Mouse (Mus musculus) MEL (cell line): ENCODE measurements around the gene Lmod1. TPM values are rescaled to one million over a fixed set of nuclear protein-coding genes. Genes with fewer than 3 reads are reported as not detected.

Experiments
- DNase-seq: peaks from one replicate; pipeline ENCODE4 v3.0.0; 2011; ENCODE audit warnings: low read depth, low spot score
- H3K27ac ChIP-seq: 2 replicates; pipeline ENCODE4 v1.5.1; 2012; ENCODE audit warnings: low read depth, mild to moderate bottlenecking, control low read depth, low read length, moderate library complexity; ENCODE audit not compliant: control insufficient read depth
- H3K27me3 ChIP-seq, 2 experiments: fragments of 150-350 bp in 1 of 2; sonication (generic) in 1 of 2; 2 replicates each; pipeline ENCODE4 v1.6.1; 2012; ENCODE audit warnings: low read length in 2 of 2, mild to moderate bottlenecking in 2 of 2, improper control_type of control experiment in 1 of 2, moderate library complexity in 1 of 2; ENCODE audit not compliant: insufficient read depth in 2 of 2, control insufficient read depth in 1 of 2
- H3K36me3 ChIP-seq, 2 experiments: 2 replicates each; pipeline ENCODE4 v1.6.1; 2012 to 2014; ENCODE audit warnings: low read length in 2 of 2, improper control_type of control experiment in 1 of 2, inconsistent platforms in 1 of 2, mild to moderate bottlenecking in 1 of 2; ENCODE audit not compliant: insufficient read depth in 2 of 2, control insufficient read depth in 1 of 2
- H3K4me1 ChIP-seq, 2 experiments: fragments of 150-350 bp in 1 of 2; sonication (generic) in 1 of 2; 2 replicates each; pipeline ENCODE4 v1.6.1; 2012; ENCODE audit warnings: low read length in 2 of 2, improper control_type of control experiment in 1 of 2, mild to moderate bottlenecking in 1 of 2; ENCODE audit not compliant: insufficient read depth in 2 of 2, control insufficient read depth in 1 of 2
- H3K4me3 ChIP-seq, 2 experiments: fragments of 150-350 bp in 1 of 2; sonication (generic) in 1 of 2; 2 replicates each; pipeline ENCODE4 v1.5.1; 2012; ENCODE audit warnings: low read depth in 2 of 2, low read length in 2 of 2, mild to moderate bottlenecking in 2 of 2, moderate library complexity in 2 of 2, control low read depth in 1 of 2, improper control_type of control experiment in 1 of 2; ENCODE audit not compliant: control insufficient read depth in 1 of 2, insufficient read depth in 1 of 2
- H3K79me2 ChIP-seq: 2 replicates; pipeline ENCODE4 v1.6.1; 2012; ENCODE audit warnings: mild to moderate bottlenecking, low read length, moderate library complexity; ENCODE audit not compliant: control insufficient read depth, poor library complexity, insufficient read depth
- H3K9ac ChIP-seq: 2 replicates; pipeline ENCODE4 v1.6.1; 2012; ENCODE audit warnings: low read depth, mild to moderate bottlenecking, control low read depth, low read length, moderate library complexity; ENCODE audit not compliant: control insufficient read depth, poor library complexity, severe bottlenecking
- H3K9me3 ChIP-seq: fragments of 150-350 bp; sonication (generic); replicated peaks from 2 replicates; pipeline ENCODE4 v1.6.1; 2012; ENCODE audit warnings: mild to moderate bottlenecking, low read length, improper control_type of control experiment, moderate library complexity; ENCODE audit not compliant: insufficient read depth
- CHD2 ChIP-seq: IDR thresholded peaks from 2 replicates; pipeline ENCODE4 v1.6.1; 2011; ENCODE audit warnings: low read length, improper control_type of control experiment
- GATA1 ChIP-seq: IDR thresholded peaks from 2 replicates; pipeline ENCODE4 v1.6.1; 2011; ENCODE audit warnings: low read depth, low read length, improper control_type of control experiment
- MAFK ChIP-seq: IDR thresholded peaks from 2 replicates; pipeline ENCODE4 v1.6.1; 2011; ENCODE audit warnings: low read depth, mild to moderate bottlenecking, low read length, improper control_type of control experiment, borderline replicate concordance
- NELFE ChIP-seq: IDR thresholded peaks from 2 replicates; pipeline ENCODE4 v1.6.1; 2011; ENCODE audit warnings: low read depth, low read length, improper control_type of control experiment
- POLR2AphosphoS2 ChIP-seq: IDR thresholded peaks from 2 replicates; pipeline ENCODE4 v1.6.1; 2011; ENCODE audit warnings: low read length, improper control_type of control experiment
- RAD21 ChIP-seq: IDR thresholded peaks from 2 replicates; pipeline ENCODE4 v1.6.1; 2011; ENCODE audit warnings: mild to moderate bottlenecking, low read depth, low read length, improper control_type of control experiment
- USF1 ChIP-seq: IDR thresholded peaks from 2 replicates; pipeline ENCODE4 v1.6.1; 2014; ENCODE audit warnings: low read depth, mild to moderate bottlenecking, inconsistent platforms, low read length, improper control_type of control experiment, moderate library complexity
- ZC3H11A ChIP-seq: IDR thresholded peaks from 2 replicates; pipeline ENCODE4 v1.6.1; 2012; ENCODE audit warnings: low read depth, mild to moderate bottlenecking, inconsistent platforms, low read length, improper control_type of control experiment
- ZKSCAN1 ChIP-seq: IDR thresholded peaks from 2 replicates; pipeline ENCODE4 v1.6.1; 2012; ENCODE audit warnings: low read depth, mild to moderate bottlenecking, inconsistent platforms, low read length, improper control_type of control experiment, moderate library complexity
- ZNF384 ChIP-seq: IDR thresholded peaks from 2 replicates; pipeline ENCODE4 v1.6.1; 2012; ENCODE audit warnings: low read depth, mild to moderate bottlenecking, inconsistent platforms, low read length, improper control_type of control experiment
- polyA plus RNA-seq, 2 experiments: library from polyadenylated mRNA; stranded (reverse) in 1 of 2; unstranded in 1 of 2; fragments of >175 nt in 1 of 2; fragments of >200 nt in 1 of 2; gene quantifications; 2 replicates each; pipeline versions ENCODE4 v1.2.1 to v1.2.4; 2012; ENCODE audit warnings: low replicate concordance in 2 of 2, low read depth in 1 of 2; ENCODE audit not compliant: insufficient read length in 2 of 2, insufficient read depth in 1 of 2, missing spikeins in 1 of 2
- total RNA-seq: library from RNA; depleted of rRNA; stranded (reverse); fragments of 300-350 nt; gene quantifications from 2 replicates; pipeline ENCODE4 v1.2.3, GENCODE M21; 2012; rRNA removed

Gene Lmod1
- total RNA-seq (not detected in 2 replicates), polyA plus RNA-seq (not detected)

GRCm38 (mm10) chr1:135324571-135324970, at the start of gene Lmod1:
TSS of gene Lmod1 (plus strand) at chr1:135324807.
- Histone ChIP-seq H3K4me3 (no peak within 1 kb of the TSS), H3K36me3 (no peaks in the 10 kb centered on the region)

DNA sequence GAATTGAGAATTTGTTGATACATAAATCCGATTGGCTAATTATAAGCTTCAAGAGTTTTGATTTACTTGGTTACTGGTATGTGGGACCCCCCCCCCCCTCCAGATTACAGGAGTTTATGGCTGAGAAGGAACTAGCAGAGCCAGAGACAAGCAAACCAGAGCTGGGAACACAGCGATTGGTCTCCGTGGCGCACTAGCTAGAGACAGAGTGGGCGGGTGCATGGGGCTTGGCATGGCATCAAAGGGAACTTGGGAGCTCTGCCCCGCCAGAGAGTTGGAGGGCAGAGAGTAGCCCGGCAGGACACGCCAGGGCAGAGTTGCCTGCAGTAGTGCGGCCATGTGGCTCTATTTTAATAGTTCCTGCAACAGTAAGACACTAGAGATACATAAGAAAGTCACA, 44.0 kb upstream of the Lmod1 start:
- no peak for DNase-seq
- Histone ChIP-seq H3K4me3 (no peak overlapping the region), H3K9ac (no peak overlapping the region), H3K27me3 (no peaks in the 10 kb centered on the region), H3K36me3 (no peaks in the 10 kb centered on the region), H3K79me2 (no peaks in the 10 kb centered on the region; the same call in 1 of the 2 replicates), H3K27ac (no peak overlapping the region), H3K9me3 (no peaks in the 10 kb centered on the region), H3K4me1 (peaks cover 0 to 4% of the 10 kb centered on the region in 2 experiments; a peak in 2 of 4 replicates)
- TF ChIP-seq ZKSCAN1 (no peak), NELFE (no peak), RAD21 (no peak)

More at GRCm38 (mm10) chr1:135324571-135324970, at the start of gene Lmod1:
- TF ChIP-seq POLR2AphosphoS2: no peak
- no peak for TF ChIP-seq RAD21
- no peak for TF ChIP-seq MAFK
- TF ChIP-seq USF1: no peak
- Histone ChIP-seq H3K79me2 (no peaks in the 10 kb centered on the region), H3K9ac (no peak within 1 kb of the TSS), H3K9me3 (no peaks in the 10 kb centered on the region), H3K27me3 (peaks cover 21 to 25% of the 10 kb centered on the region in 2 experiments), H3K4me1 (no peaks in the 10 kb centered on the region), H3K27ac (no peak within 1 kb of the TSS)
- DNase-seq: no peak

GRCm38 (mm10) chr1:135281841-135282240, 42.8 kb upstream of the Lmod1 start:
- no peaks in the 10 kb centered on the region for H3K27me3 ChIP-seq
- H3K27ac ChIP-seq: no peak overlapping the region
- no peak for DNase-seq
- H3K4me3 ChIP-seq: no peak overlapping the region
- TF ChIP-seq CHD2 (no peak), RAD21 (no peak), ZC3H11A (no peak), GATA1 (no peak), ZNF384 (no peak)
- no peaks in the 10 kb centered on the region; the same call in 1 of the 2 replicates for H3K79me2 ChIP-seq
- peaks cover 0 to 4% of the 10 kb centered on the region in 2 experiments; a peak in 2 of 4 replicates for H3K4me1 ChIP-seq
- H3K9me3 ChIP-seq: no peaks in the 10 kb centered on the region
- H3K9ac ChIP-seq: no peak overlapping the region
- no peaks in the 10 kb centered on the region for H3K36me3 ChIP-seq
